Mouse (Mus musculus) heart, adult 18-20 months (tissue): Measurements from ENCODE around the gene Shroom3. TPM values are rescaled to one million over a fixed set of nuclear protein-coding genes. Genes with fewer than 3 reads are reported as not detected.
A peak's percentile ranks its signal among the peaks of the same experiment; 100 is the strongest.

Experiments used
- DNase-seq, 2 experiments: peaks; one replicate each; pipeline ENCODE4 v3.0.0; 2021 to 2022; ENCODE audit warnings: mixed read lengths in 1 of 2
- total RNA-seq, 2 experiments: library from RNA; stranded (reverse); gene quantifications; 2 replicates each; pipeline ENCODE4 v1.2.3; 2021

The Shroom3 gene
- total RNA-seq, 2 experiments from 2014 or later, result 26.3 to 30.0 TPM

GRCm38 (mm10) chr5:92751488-92751887 is 68.3 kb downstream of the Shroom3 start:
- DNase-seq, result no peak

GRCm38 (mm10) chr5:92755241-92755775 is 72.1 kb downstream of the Shroom3 start:
- no peak for DNase-seq

- no peak for DNase-seq
Observed at GRCm38 (mm10) chr5:92759156-92759745, 76.0 kb downstream of the Shroom3 start.

GRCm38 (mm10) chr5:92760542-92760941 is 77.3 kb downstream of the Shroom3 start:
- no peak for DNase-seq

- peak in 1 of 2 experiments; percentile 25 for DNase-seq
Observed at GRCm38 (mm10) chr5:92761615-92762353, 78.5 kb downstream of the Shroom3 start.

GRCm38 (mm10) chr5:92762425-92762824 is 79.2 kb downstream of the Shroom3 start:
- DNase-seq, result no peak

GRCm38 (mm10) chr5:92763546-92763952 is 80.3 kb downstream of the Shroom3 start:
- DNase-seq, result peak in 1 of 2 experiments; percentile 22

GRCm38 (mm10) chr5:92766301-92766700 is 83.1 kb downstream of the Shroom3 start:
- no peak for DNase-seq

GRCm38 (mm10) chr5:92767194-92767777 is 84.1 kb downstream of the Shroom3 start:
- DNase-seq, result no peak

GRCm38 (mm10) chr5:92767857-92768291 is 84.6 kb downstream of the Shroom3 start:
- DNase-seq, result no peak

- DNase-seq, result peak in 1 of 2 experiments; percentile 14
Observed at GRCm38 (mm10) chr5:92773821-92774220, 90.6 kb downstream of the Shroom3 start.

GRCm38 (mm10) chr5:92774419-92774818 is 91.2 kb downstream of the Shroom3 start:
- no peak for DNase-seq

- no peak for DNase-seq
Observed at GRCm38 (mm10) chr5:92774893-92775292, 91.7 kb downstream of the Shroom3 start.

- no peak for DNase-seq
Observed at GRCm38 (mm10) chr5:92778395-92778794, 95.2 kb downstream of the Shroom3 start.

GRCm38 (mm10) chr5:92781082-92781481 is 97.8 kb downstream of the Shroom3 start:
- no peak for DNase-seq

GRCm38 (mm10) chr5:92784037-92784860 is 101.0 kb downstream of the Shroom3 start:
- DNase-seq, result no peak

GRCm38 (mm10) chr5:92785870-92786436 is 102.7 kb downstream of the Shroom3 start:
- DNase-seq, result no peak

- DNase-seq, result no peak
Observed at GRCm38 (mm10) chr5:92788990-92789389, 105.8 kb downstream of the Shroom3 start.

- DNase-seq, result no peak
Observed at GRCm38 (mm10) chr5:92796089-92796990, 113.1 kb downstream of the Shroom3 start.

GRCm38 (mm10) chr5:92797981-92798380 is 114.7 kb downstream of the Shroom3 start:
- DNase-seq, result no peak

GRCm38 (mm10) chr5:92804379-92804778 is 121.1 kb downstream of the Shroom3 start:
- DNase-seq, result no peak
